Mouse (Mus musculus) embryo, embryonic 10.5 days (tissue): ENCODE data around the gene Ubxn7.
A peak's percentile ranks its signal among the peaks of the same experiment; 100 is the strongest.

ENCODE experiments used
- DNase-seq: peaks from one replicate; pipeline ENCODE4 v3.0.0-alpha.2; 2015; ENCODE audit warnings: low spot score

Ubxn7 gene

DNA sequence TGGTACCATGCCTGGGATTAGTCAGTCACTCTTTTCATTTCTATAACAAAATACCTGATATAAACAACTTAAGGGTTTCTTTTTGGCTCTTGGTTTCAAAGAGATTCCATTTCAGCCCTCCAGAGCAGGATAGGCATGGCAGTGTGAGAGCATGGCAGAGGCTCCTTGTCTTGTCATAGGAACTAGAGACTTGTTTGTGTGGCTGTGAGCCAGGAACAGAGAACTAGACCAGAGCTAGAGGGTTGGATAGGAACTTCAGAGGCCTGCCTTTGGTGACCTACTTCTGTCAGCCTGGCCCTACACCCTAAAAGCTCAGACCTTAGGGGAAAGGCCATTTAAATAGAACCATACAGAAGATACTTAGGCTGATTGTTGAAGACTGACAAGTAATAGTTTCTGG lies 50.8 kb downstream of the Ubxn7 start:
- DNase-seq: no peak

DNA sequence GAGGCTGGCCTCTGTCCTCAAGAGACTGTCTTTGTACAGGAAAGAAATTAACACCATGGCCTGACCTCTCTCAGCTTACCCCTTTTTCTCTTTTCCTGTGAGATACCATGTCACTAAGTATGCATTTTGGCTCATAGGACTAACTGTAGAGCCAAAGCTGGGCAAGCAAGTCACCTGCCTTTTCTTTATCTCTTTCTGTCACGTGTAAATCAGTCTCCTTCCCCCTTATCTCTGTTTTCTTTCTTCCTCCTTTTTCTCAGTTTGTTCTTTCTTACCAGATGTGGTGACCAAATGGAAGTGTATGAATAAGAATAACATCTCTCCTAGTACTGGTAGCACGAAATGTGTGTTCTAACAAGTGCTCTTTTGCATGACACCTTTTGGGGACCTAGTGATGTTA lies 52.8 kb downstream of the Ubxn7 start:
- DNase-seq: no peak

DNA sequence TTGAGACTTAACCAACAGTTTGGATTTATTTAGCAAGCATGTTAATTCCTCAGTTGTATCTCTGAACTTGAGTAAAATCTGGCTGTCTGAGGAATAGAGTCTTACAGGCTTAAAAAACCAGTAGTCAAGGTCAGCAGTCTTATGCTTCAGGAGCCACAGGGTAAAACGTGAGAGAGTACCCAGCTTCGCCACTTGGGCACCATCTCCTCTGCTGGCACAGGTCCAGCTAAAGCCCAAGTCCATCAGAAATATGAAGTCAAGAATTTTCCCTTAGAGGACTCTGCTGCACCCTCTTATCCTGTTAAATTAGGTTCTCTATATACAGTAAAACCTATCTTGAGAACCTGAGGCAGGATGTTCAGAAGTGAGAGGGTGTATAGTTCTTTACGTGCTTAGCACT lies 54.8 kb downstream of the Ubxn7 start:
- DNase-seq: no peak

DNA sequence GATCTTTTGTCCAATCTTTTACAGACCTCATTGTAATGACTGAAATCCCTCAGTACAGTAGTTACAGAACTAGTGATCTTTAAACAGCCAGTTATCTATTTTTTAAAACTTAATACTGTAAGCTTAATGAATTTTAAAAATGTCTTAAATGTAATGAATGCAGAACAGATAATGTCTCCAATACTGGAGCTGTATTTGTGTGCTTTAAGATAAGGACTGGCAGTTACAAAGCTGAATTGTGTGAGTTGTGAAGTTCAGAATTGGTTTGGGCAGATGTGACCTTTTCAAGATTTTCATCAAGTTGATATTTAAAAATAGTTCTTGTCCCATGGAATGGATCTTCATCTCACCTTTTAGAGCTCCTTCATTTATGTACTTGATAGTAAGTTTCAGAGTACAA lies 57.0 kb downstream of the Ubxn7 start:
- DNase-seq: no peak

DNA sequence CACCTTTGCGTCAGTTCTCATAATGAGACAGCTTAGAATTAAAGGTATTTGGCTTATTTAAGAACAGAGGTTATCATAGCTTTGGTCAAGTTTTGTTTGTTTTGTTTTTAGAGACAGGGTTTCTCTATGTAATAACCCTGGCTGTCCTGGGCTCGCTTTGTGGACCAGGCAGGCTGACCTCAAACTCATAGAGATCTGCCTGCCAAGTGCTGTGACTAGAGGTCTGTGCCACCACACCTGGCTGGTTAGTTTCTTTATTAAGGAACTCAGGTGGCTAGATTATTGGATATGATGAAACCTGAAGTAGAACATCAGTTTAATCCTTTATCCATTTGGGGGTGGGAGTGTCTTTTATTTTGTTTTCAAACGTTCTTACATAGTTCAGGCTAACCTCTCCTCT lies 57.8 kb downstream of the Ubxn7 start:
- DNase-seq: no peak

DNA sequence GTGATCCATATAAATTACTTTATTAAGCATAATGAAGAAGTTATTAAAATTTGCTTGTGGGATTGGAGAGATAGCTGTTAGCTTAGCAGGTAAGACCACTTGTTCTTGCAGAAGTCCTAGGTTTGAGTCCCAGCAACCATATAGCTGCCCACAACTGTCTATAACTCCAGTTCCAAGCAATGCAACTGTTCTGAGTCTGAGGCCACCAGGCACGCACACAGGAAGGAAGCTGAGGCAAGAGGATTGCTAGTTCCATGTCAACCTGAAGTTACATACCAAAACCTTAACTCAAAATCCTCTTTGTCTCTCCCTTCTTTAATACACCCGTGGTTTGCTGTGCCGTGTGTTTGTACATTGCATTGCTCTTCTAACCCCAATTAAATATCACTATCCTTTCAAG lies 58.8 kb downstream of the Ubxn7 start:
- no peak for DNase-seq

DNA sequence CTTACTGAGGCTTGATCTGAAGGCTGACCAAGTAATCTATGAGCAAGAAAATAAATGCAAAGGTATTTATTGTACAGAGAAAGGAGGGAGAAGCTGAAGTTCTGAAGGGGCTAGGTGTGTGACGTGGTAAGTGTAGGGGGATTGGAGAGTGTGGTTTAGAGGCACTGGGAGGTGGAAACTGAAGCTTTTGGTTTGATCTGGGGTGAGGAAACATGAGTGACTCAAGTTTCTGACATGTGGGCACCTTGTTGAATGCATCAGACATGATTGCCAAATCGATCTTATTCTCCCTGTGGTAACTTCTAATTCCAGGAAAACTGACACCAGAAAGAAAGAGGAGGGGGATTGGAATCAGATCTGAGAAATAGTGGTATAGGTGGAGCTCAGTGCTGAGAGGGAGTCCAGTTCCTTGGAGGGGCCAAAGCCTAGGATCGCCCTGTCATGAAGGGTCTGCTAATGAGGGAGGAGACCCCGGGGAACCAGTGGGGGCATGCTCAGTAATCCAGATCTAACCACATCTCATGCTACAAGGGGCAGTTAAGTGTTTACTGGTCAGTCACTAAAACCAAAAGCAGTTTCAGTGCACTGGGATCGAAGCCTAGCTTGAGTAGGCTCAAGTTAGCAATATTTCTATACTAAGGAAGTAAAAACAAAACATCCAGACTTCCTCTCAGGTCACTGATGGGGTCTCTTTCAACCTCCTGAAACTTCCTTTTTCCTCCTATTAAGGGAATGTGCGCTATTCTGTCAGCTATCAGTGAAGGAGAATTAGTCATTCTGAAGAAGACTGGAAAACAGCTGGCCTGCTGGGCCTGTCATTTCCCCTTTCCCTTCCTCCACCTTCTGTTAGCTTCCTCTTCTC lies 63.9 kb downstream of the Ubxn7 start:
- no peak for DNase-seq

DNA sequence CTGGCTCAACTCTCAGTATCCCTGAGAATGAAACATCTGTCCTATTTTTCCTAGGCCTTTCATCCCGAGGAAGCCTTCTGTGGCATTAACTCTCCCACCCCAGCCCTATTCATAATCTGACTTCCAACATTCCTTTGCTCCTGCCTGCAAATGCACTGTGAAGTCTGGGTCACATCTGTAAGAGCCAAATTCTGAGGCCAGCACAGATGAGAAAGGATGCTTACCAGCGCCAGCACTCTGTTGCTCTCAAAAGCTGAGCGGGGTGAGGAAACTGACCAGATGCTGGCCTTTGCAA lies 64.4 kb downstream of the Ubxn7 start:
- no peak for DNase-seq

DNA sequence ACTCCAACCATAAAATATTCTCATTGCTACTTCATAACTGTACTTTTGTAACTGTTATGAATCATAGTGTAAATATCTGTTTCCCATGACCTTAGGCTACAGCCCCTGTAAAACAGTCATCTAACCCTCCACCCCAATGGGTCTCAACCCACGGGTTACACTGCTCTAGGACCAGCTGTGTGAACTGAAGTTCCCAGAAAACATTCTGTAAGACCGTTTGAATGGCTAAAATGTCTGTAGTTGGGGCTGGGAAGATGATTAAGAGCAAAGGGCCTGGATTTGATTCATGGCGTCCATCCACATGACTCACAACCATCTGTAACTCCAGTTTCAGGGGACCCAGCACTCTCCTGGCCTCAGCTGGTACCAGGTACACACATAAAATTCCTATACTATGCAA lies 66.1 kb downstream of the Ubxn7 start:
- no peak for DNase-seq

DNA sequence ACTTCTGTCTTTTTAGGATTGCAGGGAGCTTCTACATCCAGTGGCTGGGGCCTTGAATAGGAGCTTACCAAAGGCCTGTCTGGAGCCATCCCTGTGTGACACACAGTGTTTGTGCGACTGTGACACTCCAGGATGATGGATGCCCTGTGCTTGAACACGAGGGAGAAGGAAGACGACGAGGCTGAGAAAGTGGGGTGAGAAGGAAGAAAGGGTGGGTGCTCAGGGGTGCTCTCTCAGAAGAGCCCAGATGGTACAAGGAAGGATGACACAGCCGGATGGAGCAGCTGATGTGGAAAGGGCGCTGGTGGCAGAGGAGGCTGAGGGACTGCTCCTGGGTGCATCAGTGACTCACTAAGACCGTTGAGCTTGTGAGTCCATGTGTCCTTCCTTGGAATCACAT lies 68.2 kb downstream of the Ubxn7 start, which contains the start of gene Tm4sf19:
Tm4sf19 (plus strand) TSS at position 240 of the 400 bp plus-strand sequence.
- no peak for DNase-seq

DNA sequence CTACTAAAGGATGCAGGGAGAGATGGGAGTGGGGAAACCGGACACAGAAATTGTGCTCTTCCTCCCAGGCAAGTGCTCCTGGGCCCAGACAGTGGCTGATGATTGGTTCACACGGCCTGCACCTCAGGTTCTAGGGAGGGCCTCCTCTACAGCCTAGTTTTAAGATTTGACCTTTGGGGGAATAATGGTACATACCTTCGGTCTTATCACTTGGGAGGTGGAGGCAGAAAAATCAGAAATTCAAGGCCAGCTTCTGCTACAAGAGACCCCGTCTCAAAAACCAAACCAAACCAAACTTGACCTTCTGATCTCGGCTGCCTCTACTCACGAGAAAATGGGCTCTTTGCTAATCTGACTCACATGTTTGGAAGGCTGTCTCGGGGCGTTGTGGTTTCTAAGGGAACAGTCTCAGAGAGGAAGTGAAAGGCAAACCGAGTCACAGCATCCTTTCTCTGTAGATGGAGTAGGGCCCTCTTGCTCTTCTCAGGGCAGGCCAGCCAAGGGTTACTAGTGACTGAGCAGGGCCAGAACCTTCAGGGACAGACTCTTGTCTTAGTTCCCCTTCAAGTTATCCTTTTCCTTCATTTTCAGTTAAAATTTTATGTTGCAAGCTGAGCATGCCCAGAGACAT lies 69.4 kb downstream of the Ubxn7 start:
- no peak for DNase-seq

DNA sequence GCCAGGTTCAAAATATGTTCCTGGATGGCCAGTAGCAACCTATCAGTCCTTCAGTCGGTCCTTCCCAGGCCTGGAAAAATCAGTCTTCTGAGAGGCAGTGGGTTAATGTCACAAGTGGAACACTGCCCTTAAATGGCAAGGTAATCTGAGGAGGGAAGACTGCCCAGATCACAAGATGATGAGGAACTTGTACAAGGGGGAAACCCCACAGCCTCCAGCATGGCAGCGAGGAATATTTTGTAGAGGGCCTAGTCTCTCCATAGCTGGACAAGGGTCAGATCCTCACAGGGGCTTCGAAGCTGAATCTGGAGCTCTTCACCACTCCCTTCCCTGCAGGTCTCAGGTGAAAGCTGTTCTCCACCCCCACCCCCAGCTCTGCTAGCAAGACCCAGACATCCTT lies 70.8 kb downstream of the Ubxn7 start:
- no peak for DNase-seq

DNA sequence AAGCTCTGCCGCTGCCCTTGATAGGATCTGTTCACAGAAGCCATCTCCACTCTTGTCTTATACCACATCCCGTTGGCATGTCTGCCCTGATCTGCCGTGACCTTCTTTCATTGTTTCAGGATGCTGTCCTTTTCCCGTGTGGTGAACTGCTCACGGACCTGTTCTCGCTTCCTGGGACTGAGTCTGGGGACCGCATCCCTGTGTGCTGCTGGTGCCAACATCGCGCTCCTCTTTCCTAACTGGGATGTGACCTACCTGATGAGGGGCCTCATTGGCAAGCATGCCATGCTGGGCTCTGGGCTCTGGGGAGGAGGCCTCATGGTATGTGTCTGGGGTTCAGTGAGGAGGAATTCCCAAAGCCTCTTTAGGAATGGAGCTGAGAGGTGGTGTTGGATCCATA lies 73.7 kb downstream of the Ubxn7 start:
- no peak for DNase-seq

DNA sequence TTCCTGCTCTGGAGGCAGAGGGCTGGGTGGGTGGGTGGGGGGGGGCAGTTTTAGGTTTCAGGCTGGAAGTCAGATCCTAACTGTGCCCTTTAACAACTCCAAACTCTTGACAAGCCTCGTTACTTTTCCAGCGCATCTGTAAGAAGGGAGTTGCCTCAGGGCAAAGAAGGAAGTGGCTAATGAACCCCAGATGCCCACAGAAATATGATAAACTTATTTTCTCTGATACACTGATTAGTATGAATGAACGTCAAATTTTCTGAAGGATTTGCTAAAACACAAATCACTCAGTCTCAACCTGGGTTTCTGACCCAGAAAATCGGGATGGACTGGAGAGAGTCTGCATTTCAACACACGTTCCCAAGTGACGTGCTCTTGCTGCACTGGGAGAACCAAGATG lies 74.6 kb downstream of the Ubxn7 start:
- DNase-seq: no peak

DNA sequence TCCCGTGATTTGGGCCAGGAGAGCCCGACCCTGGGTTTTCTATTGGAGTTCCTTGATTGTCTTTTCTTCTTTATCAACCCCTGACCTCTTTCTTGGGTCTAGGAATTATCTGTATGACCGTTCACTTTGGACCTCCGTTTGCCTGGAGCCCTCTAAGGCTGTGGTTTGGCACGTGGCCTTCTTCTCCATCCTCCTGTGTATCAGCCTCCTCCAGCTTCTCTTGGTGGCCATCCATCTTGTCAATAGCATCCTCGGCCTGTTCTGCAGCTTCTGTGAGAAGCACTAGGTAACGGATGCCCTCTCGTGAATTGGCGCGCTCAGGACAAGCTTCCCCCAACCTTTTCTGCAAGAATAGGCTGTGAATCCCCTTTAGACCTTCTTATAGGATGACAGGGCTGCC lies 75.7 kb downstream of the Ubxn7 start:
- DNase-seq: no peak

DNA sequence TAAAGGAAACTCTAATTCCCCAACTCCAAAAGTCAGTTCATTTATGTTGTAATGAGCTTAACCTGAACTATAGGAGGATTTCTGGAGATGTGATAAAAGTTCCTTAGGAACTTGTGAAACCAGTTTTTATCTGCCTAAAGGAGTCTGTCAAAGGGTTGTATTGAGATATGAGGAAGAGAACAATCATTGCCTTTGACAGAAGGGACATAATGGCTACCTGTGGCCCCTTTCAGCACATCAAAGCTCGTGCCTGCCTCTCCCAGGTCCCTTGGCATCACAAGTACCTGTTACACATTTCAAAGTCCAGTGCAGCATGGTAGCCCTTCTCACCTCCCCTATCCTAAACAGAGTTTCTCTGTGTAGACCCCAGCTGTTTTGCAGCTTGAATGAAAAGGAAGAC lies 85.4 kb downstream of the Ubxn7 start:
- no peak for DNase-seq

DNA sequence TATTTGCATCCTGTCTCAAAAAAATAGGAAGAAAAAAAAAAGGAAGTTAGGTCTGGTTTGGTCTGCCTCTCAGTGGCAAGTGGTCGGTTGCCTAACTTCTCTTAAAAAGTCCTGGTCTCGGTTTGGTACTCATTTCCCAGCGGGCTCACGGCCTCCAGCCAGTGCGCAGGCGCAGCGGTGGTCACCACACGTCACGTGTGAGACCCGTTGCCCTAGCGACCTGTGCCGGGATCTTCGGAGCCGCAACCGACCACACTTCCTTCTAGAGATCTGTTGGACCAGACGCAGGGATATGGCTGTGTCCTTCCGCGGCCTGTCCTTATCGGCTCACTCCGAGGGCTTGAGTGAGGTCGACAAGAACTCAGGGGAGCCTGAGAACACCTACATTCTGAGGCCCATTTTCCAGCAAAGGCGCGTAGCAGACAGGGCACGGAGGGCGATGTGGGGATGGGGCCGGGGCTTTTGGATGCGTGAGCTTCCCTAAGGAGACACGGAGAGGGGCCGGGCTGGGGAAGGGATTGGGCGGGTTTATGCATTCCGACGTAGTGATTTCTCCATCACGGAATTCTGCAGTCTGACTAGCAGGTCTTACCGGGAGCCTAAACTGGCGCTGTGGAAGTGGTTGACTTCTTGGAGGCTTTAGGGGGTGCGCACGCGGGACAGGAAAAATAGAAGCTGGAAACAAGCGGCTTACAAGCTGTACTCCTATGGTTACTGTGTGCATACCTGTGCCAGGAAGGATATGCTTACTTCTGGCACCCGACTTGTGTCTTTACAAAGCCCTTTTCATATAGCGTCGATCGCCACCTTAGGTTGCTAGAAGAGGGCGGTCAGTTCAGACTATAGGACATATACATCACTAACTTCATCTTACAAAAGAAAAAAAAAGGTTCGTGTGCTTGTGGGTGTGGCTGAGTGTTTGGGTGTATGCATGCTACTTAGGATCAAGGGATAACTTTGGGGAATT lies 87.7 kb downstream of the Ubxn7 start, which contains the start of gene Tctex1d2:
Tctex1d2 (plus strand) TSS at position 186 of the 967 bp plus-strand sequence.
- DNase-seq: peak; percentile 98

DNA sequence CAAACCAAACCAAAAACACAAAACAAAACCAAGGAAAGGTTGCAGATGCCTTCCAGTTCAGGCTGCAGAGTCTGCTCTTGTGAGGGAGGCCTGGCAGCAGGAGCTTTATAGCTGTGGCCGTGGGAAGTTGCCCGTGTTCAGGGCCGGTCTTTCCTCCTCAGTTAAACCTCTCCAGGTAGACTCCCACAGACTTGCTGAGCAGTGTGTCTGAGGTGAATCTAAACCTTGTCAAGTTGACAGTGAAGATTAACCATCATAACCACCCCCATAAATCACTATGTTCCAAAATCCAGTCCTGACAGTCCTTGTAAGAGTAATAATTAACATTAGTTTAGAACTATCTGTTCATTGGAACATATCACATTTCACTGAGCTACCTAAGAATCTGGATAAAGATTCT lies 95.4 kb downstream of the Ubxn7 start:
- DNase-seq: no peak

DNA sequence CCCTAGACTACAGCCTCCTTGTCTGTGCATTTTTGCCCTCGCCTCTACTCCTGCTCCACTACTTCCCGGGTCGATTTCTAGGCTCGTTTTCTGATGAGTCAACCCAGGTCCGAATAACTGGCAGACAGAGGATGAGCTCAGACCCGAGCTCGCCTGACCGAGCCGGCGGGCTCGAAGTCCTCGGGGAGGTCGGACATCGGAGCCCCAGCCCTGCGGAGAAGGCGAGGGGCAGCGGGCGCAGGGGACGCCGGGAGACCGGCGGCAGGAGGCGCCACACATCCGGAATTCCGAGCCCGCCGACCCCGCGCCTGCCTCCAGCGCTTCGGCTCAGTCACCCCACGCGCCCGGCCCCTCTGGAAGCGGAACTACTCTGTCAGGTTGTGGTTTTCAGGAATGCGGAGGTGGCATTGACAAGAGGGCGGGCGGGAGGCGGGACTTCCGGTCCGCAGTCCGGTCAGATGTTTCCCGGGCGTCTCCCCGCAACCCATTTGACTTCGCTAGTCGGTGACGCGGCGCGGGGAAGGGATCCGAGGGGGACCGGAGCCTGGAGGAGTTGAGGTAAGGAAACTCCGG lies 98.5 kb downstream of the Ubxn7 start, which contains the start of gene Pcyt1a:
Pcyt1a (plus strand) TSS at position 448 of the 573 bp plus-strand sequence.
- DNase-seq: peak; percentile 95

DNA sequence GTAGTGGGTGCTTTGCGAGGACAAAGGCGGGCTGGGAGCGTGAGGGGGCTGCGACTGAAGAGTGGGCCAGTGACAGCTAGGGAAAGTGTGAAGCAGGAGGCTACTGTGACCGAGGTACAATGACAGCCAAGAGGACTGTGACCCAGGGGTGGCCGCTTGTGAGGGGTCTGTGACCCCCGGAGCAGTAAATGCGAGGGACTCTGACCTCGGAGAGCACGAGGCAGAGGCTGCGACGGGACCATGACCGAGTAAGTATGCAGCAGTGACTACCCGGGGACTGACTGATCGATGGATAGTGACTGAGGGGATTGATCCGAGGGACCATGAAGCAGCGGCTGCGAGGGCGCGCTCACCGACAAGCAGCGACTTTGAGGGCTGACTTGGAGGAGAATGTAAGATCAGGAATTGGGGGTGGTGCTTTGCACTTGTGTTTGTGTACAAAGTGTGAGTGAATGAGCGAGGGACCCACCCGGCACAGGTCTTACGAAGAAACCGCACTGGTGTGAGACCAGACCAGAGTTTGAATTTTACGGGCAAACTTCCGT lies 99.1 kb downstream of the Ubxn7 start:
- no peak for DNase-seq

DNA sequence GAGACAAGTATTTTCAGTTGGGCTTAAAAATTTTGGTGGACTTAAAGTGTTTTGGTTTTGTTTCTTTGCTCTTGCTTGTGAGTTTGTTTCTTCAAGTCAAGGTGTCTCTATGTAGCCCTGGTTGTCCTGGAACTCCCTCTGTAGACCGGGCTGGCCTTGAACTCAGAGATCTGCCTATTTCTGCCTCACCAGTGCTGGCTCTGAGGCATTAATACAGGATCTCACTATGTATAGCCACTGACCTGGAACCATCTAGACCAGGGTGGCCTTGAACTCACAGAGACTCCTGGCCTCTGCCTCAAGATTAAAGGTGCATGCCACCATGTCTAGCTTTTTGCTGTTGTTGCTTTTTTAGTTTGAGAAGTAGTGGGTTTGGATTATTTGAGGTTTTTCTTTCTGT lies 99.9 kb downstream of the Ubxn7 start:
- DNase-seq: no peak

DNA sequence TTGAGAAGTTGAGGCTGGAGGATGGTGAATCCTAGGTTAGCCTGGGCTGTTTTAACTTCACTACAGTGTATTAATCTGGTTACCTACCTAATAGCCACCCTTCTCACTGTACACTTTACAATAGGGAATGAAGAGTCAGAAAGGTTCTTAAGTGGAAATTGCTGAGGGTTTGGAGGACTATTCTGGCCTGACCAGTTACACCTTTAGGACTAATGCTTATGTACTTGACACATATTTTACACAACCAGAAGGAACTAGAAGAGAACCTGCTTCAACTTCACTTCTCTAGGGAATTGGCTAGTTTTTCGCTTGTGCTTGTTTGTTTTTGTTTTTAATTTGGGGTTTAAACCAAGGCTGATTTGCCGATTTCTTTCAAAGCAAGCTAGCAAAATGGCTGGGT lies 101.1 kb downstream of the Ubxn7 start:
- no peak for DNase-seq
